Mouse (Mus musculus) spleen, adult 18-20 months (tissue): Measurements from ENCODE around the gene Hdac11.

ENCODE experiments used
- DNase-seq, 2 experiments: peaks; one replicate each; pipeline ENCODE4 v3.0.0; 2022; ENCODE audit warnings: mixed read lengths in 2 of 2

Hdac11 gene

GRCm38 (mm10) chr6:91139846-91140245 lies 16.6 kb upstream of the Hdac11 start:
- peak; percentile 38 to 73 for DNase-seq

DNA sequence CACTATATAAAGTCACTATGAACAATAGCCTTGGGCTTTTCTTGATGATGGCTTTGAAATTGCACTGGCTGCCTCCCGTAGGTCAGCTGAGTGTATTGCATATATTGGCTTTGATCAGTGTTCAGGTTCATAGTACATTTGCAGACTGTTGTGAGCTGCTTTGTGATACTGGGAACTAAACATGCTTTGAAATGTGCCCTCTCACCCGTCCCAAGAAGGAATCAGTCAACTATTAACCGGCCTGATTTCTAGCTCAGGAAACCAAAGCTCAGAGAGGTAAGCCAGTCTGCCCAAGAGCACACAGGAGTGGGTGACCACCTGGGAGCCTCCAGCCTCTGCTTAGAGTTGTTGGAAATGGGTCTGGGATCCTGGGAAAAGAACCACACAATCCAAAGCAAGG lies 11.4 kb upstream of the Hdac11 start:
- no peak for DNase-seq

DNA sequence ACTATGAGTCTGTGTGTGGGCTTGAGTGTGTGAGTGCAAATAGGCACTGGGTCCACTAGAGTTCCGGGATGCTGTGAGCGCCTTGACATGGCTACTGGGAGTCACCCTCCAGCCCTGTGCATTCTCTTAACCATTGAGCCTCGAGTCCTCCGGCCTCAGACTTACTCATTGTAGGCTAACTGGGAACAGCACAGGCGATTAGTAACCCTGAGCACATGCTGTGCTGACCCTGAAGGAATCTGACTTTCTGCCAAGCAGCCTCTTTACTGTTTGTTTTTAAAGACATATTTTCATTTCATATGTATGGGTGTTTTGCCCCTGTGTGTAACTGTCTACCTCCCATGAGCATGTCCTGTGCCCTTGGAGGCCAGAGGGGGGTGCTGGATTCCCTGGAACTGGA lies 10.9 kb upstream of the Hdac11 start:
- DNase-seq = no peak

DNA sequence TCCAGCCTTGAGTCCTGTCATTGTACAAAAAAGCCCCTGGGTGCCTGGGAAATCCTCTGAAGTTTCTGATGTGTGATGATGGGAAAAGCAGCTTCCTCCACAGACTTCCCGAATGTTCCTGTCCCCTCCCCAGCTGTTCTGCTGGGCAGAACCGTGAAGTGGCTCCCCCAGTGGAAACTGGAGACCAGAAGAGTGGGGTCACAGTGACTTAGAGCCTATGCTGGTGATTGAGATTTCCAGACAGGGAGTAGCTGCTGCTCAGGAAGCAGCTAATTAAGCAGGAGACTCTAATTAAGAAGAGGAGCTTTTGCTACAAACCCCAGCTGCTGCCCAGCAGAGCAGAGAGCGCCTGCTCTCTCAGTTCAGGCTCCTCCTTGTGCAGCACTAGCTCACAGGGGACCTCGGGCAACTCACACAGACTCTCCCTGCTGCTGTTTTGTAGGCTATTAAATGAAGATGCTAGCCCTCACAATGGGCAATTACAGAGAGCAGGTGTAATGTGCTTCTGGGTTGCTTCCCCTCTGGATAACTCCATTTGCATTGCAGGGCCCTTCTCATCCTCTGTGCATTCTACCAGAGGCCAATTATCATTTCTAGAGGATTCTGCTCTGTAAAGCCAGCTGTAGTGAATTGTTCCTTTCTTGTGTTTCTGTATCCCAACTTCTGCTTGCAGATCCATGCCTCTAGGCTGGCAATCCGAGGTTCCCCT lies 9.9 kb upstream of the Hdac11 start:
- DNase-seq = no peak

DNA sequence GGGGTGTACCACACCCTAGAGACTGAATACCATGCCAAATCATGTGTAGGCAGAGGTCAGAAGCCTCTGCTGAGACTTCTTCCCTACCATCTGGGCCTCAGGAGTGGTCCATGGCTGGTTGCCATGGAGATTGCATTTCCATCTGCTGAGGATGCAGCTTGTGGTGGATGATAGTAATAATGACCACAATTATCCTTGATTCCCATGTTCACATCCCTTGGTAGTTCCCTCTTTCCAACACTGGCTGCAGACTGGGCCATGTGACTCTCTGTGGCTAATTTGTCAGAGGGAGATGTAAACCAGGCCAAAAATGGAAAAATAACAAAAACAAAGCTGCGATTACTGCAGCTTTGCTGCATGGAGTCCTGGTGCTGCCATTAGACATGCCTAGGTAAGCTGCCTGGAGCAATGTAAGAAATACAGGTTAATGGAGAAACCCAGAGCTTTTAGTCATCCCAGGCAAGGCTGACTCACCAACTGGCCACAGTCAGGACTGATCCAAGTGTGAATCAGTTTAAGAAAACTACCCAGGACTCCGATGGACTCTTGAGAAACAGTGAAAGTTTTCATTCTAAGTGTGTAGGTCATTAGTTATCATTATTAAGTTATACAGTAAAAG lies 9.2 kb upstream of the Hdac11 start:
- DNase-seq = no peak

- no peak for DNase-seq
These were observed 3.4 kb upstream of the Hdac11 start for GRCm38 (mm10) chr6:91152892-91153548.

- DNase-seq = no peak
These were observed 2.9 kb upstream of the Hdac11 start for GRCm38 (mm10) chr6:91153549-91154064.

DNA sequence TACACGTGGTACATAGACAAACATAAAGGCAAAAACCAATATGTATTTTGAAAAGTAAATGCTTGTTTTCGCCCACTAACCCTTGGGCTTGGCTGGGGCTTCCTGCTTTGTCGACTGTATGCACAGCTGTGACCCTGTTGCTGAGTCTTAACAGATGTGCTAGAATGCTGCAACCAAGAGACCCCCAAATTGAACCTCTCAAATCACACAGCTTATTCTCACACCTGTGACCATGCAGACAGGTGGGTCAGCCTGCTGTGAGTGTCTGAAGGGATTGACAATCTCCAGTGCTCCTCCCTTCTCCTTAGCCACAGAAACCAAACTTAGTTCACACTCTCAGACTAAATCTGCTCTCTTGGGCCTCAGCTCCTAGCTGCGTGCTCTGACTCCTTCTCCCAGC lies 1.8 kb upstream of the Hdac11 start:
- DNase-seq = no peak

DNA sequence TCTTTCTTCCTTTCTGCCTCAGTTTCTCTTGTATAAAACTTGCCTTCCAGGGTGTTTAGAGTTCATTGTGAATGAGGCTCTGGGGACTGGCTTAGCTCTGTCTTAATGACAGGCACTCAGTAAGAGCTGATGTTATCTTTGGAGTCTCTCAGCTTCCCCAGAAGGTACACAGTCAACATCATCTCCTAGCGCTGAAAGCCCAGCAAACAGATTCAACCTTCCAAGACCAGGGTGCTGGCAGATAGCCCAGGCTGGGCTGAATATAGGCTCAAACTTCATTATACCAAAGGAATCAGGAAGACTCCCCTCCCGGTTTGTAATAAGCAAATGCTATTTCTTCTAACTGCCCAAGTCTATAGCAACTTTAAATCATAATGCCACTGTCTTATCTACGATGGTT lies 1.2 kb upstream of the Hdac11 start:
- no peak for DNase-seq

GRCm38 (mm10) chr6:91156062-91156461 lies 403 bp upstream of the Hdac11 start:
- DNase-seq = no peak

- DNase-seq = no peak
These were observed 739 bp downstream of the Hdac11 start for GRCm38 (mm10) chr6:91157237-91157570.

GRCm38 (mm10) chr6:91159047-91159446 lies 2.6 kb downstream of the Hdac11 start:
- no peak for DNase-seq

GRCm38 (mm10) chr6:91160399-91160798 lies 3.9 kb downstream of the Hdac11 start:
- no peak for DNase-seq

GRCm38 (mm10) chr6:91160976-91161375 lies 4.5 kb downstream of the Hdac11 start:
- no peak for DNase-seq

GRCm38 (mm10) chr6:91161506-91162235 lies 5.2 kb downstream of the Hdac11 start:
- DNase-seq = no peak

GRCm38 (mm10) chr6:91162314-91162713 lies 5.8 kb downstream of the Hdac11 start:
- no peak for DNase-seq

GRCm38 (mm10) chr6:91163195-91163911 lies 6.9 kb downstream of the Hdac11 start:
- DNase-seq = no peak

GRCm38 (mm10) chr6:91164584-91164983 lies 8.1 kb downstream of the Hdac11 start:
- no peak for DNase-seq

DNA sequence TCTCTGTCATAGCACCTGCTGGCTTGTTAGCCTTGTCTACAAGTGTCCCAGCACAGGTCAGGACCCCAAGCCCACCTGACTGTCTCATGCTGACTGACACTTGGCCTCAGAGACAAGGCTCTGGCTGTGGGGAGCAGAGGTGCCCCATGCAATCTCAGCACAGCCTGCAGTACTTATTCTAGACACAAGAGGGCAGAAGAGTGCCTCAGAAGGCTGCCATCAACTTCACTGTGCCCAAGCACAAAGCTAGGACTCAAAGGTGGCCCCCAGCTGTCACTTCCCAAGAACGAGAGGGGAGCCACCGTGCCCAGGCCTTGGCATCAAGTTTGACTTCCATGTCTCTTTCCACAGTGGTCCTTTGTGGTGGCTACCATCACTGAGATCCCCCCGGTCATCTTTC lies 8.7 kb downstream of the Hdac11 start:
- peak in 1 of 2 experiments; percentile 53 for DNase-seq

- DNase-seq = no peak
These were observed 11.4 kb downstream of the Hdac11 start for GRCm38 (mm10) chr6:91167828-91168227.

GRCm38 (mm10) chr6:91169129-91169528 lies 12.7 kb downstream of the Hdac11 start:
- no peak for DNase-seq

- no peak for DNase-seq
These were observed 15.0 kb downstream of the Hdac11 start for GRCm38 (mm10) chr6:91171396-91171895.
